Mouse (Mus musculus): ENCODE data around the gene Acsf2. TPM values are rescaled to one million over a fixed set of nuclear protein-coding genes. Genes with fewer than 3 reads are reported as not detected.

Acsf2 gene
- total RNA-seq, 4 experiments from 2014 or later, result 16.8 to 19.7 (median 18.8) TPM

DNA sequence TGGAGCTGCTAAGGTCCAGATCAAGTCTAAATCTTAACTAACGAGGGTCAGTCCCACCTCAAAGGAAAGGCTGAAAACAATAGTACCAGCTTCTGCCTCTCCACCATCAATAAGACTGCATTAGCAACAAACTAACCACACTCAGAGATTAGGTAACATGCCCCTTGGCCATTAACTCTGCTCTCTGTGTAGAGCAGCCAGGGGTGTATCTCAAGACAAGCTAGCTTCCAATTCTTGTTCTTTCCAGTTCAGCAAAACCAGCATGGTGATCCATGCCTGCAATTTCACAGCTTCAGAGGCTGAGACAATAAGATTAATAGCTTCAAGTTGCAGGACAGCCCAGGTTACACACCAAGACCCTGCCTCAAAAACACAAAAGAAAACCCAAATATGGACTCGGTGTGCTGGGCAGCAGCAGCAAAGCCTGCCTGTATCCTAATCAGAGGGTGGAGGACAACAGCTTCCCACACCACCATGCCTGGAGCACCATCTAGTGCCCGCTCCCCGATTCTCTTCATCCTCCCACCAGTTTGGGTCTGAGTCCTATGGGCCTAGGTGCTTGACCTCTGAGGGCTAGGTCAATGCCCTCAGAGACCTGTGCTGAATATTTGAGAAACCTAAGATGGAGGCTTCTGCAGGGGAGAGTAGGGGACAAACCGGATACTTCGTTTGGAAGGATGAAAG is 3.1 kb downstream of the Acsf2 start:
- DNase-seq (ENCODE audit: low spot score in 2 of 2), result no peak

GRCm38 (mm10) chr11:94597319-94597718 is 4.4 kb downstream of the Acsf2 start:
- DNase-seq (ENCODE audit: low spot score in 2 of 2), result no peak

- DNase-seq (ENCODE audit: low spot score in 2 of 2), result no peak
Measured at GRCm38 (mm10) chr11:94596311-94596852, 5.3 kb downstream of the Acsf2 start.

DNA sequence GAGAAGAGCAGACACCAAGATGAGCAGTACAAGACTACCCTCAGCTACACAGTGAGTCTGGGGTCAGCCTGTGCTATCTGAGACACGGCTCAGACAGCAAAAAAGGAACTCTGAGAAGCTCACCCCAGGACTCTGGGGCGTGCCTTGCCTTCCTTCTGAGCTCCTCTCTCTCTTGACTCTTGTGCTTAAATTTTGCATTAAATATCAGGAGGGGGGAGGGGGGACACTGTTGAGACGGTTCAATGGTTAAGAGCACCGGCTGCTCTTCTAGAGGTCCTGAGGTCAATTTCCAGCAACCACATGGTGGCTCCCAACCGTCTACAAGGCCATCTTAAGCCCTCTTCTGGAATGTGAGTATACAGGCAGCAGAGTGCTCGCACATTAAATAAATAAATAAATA is 14.2 kb downstream of the Acsf2 start:
- no peak for DNase-seq (ENCODE audit: low spot score in 2 of 2)

GRCm38 (mm10) chr11:94585091-94585490 is 16.6 kb downstream of the Acsf2 start:
- no peak for DNase-seq (ENCODE audit: low spot score in 2 of 2)

DNA sequence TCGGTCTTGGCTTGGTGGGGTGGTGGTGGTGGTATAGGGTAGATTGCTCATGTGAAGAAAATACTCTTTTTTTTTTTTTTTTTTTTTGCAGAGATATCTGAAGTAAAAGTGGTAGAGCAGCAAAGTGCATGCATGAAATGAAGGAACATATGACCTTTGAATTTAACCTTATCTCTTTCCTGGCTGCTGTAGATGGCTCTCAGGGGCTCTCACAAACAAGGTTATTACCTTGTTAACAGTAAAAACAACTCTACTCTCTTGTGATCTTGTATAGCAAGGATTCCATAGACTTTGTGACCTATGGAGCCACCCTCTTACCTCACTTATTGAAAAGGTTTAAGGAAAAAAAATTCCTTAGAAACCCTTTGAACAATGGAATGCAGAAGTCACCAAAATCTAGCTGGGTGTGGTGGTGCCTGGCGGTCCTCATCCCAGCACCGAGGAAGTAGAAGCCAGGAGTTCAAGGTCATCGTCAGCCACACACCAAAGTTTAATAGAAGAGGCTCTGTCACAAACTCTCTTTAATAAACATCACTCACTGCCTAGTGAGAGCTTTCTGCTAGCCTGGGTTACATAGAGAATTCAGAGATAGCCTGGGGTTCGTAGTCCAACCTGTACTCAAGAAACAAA is 21.4 kb downstream of the Acsf2 start:
- no peak for DNase-seq (ENCODE audit: low spot score in 2 of 2)

- no peak for DNase-seq (ENCODE audit: low spot score in 2 of 2)
Measured at GRCm38 (mm10) chr11:94576361-94576760, 25.3 kb downstream of the Acsf2 start.

DNA sequence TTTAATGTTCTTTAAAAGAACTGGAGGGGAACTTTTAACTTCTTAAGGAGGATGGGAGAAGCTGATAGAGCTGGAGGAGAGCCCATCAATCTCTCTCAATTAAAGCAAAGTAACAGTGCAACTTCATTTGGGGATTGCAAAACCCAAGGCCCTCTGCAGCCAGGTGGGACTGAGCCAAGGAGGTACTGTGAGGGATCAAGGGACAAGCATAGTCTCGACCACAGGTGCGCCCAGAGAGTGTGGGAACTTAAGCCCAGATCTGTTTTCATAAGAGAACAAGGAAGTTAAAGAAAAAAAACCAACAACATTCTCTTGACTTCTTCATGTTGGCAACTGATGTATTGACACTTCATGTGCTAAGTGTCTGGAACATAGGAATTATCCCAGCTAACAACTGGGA is 26.6 kb downstream of the Acsf2 start:
- DNase-seq (ENCODE audit: low spot score in 2 of 2), result no peak

- DNase-seq (ENCODE audit: low spot score in 2 of 2), result no peak
Measured at GRCm38 (mm10) chr11:94574560-94574959, 27.1 kb downstream of the Acsf2 start.

DNA sequence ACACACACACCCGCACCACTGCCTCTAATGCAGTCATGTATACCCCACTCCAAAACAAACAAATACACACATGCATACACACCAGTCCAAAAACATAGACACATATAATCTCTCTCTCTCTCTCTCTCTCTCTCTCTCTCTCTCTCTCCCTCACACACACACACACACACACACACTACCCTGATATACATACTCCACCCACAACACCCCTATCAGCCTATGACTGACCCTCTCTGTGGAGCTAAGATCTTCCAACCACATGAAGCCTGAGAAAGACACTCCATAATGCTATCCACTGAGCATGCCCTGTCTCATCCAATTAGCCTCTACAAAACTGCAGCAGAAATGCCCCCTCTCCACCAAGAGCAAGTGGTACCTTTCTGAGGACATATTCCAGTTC is 29.8 kb downstream of the Acsf2 start:
- no peak for DNase-seq (ENCODE audit: low spot score in 2 of 2)

GRCm38 (mm10) chr11:94570612-94571011 is 31.1 kb downstream of the Acsf2 start:
- DNase-seq (ENCODE audit: low spot score in 2 of 2), result no peak

DNA sequence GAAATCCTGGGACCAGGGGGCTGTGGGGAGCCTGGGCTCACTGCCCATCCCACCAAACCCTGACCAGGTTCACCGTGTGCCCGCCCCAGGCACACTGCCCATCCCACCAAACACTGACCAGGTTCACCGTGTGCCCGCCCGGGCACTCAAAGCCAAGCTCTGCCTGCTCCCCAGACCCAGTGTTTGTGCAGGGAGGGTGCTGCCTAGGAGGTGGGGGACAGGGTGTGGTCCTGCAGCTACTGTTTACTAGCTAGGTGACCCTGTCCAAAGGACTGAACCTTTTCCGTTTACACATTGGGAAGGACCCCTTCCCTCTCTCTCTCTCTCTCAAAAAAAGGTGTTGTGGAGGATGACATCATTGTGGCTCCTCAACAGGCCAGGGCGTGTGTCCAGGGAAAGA is 34.3 kb downstream of the Acsf2 start:
- DNase-seq (ENCODE audit: low spot score in 2 of 2), result no peak

GRCm38 (mm10) chr11:94566534-94566933 is 35.1 kb downstream of the Acsf2 start:
- DNase-seq (ENCODE audit: low spot score in 2 of 2), result no peak

GRCm38 (mm10) chr11:94565151-94565479 is 36.6 kb downstream of the Acsf2 start:
- DNase-seq (ENCODE audit: low spot score in 2 of 2), result no peak

DNA sequence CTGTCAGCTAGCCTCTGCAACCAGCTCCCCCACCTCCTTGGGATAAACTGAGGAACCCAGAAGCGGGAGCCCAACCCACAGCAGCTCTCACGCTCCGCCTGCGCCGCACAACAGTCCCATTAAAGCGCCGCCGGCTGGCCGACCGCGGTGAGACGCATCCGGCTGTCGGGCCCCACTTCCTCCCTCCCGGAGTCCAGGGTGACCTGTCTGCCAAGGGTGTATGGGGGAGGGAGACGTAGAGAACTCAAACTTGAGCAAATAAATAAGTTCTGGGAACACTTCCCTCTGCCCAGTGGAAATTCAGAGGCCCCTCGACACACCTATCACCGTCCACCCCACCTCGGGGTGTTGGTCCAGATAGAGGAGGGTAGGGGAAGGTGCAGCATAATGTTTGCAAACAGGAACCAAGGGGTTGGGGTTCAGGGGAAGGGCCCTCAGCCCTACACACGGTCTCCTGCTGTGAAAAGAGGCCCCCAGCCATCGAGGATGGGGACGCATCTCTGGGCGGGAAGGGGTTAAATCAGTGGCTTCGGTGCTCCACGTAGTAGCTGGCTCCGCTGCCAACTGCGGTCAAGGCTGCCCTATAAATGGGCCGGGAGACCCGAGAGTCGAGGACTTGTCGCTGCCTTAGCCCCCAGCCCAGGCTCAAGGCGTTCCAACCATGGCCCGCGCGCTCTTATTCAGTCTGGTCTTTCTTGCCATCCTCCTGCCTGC is 37.1 kb downstream of the Acsf2 start, which contains the start of gene Chad:
Chad (plus strand) TSS at position 611 of the 714 bp plus-strand sequence.
- DNase-seq (ENCODE audit: low spot score in 2 of 2), result no peak

DNA sequence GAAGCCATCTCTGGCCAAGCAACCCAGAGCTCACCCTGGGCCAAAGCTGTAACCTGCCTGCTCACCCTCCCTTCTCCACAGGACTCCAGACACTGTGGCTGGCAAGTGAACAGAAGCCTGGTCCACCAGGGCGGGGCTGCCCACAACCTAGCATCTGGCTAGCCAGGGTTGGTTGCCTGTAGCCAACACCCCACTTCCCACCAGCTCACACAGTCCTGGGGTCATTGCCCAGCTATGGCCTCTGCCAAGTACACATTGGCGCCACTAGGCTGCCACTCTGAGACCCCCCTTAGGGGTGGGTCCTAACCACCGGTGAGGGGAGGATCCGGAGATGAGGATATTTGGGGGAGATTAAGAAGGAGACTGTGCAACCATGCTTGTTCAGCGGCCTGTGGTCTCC is 37.9 kb downstream of the Acsf2 start:
- DNase-seq (ENCODE audit: low spot score in 2 of 2), result no peak

- DNase-seq (ENCODE audit: low spot score in 2 of 2), result no peak
Measured at GRCm38 (mm10) chr11:94563383-94563782, 38.3 kb downstream of the Acsf2 start.

GRCm38 (mm10) chr11:94558226-94558625 is 43.4 kb downstream of the Acsf2 start:
- no peak for DNase-seq (ENCODE audit: low spot score in 2 of 2)

- DNase-seq (ENCODE audit: low spot score in 2 of 2), result no peak
Measured at GRCm38 (mm10) chr11:94550442-94550744, 51.3 kb downstream of the Acsf2 start.

GRCm38 (mm10) chr11:94549691-94550441 is 51.8 kb downstream of the Acsf2 start:
- peak in 1 of 2 experiments; percentile 52 for DNase-seq (ENCODE audit: low spot score in 2 of 2)

DNA sequence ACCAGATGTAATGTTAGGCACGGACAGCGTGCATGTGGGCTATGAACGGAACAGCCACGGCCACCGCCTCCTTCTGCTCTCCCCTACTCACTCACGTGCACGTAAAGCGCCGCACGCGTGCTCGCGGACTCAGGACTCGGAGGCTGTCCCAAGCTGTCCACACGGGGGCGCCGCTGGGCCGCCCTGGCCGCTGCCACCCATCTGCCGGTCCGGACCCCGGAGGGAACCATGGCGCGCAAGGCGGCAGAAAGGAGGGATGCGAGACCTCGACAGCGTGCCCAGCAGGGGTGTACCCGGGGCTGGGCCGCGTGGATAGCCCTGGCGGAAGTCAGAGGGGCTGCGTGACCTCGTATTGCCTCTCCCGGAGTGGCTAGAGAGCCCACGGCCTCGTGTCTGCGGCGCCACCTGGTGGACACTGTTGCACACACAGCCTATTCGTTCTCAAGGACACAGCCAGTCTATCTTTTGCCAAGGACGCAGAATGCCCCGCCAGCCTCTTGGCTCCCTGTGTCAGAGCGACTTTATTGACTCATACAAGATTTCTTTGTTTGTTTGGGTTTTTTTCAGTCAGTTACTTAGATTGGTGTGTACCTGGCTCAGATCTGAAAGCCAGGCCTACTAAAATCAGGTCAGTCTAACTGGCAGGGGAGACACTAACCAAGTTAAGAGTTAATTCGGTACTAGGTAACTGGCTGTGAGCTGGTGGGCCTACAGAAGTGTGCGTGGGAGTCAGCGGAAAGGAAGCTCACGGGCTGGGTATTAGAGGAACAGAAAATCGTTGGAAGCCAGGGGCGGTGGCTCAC is 52.6 kb downstream of the Acsf2 start, which contains the start of gene Rsad1:
Rsad1 (minus strand) TSS at position 368 of the 803 bp plus-strand sequence.
- peak; percentile 92 to 99 for DNase-seq (ENCODE audit: low spot score in 2 of 2)

All from left cerebral cortex, adult 8-10 months (tissue).